Mouse (Mus musculus) cortical plate, adult 2 months (tissue): ENCODE results near the gene Colq.

ENCODE experiments used
- CTCF ChIP-seq: fragments of 200-500 bp; IDR thresholded peaks from 2 replicates; pipeline ENCODE4 v1.5.1; 2011; ENCODE audit warnings: mild to moderate bottlenecking, control low read depth, low read length; ENCODE audit not compliant: insufficient read depth; ENCODE audit errors: extremely low read depth
- POLR2A ChIP-seq: fragments of 200-500 bp; IDR thresholded peaks from 2 replicates; pipeline ENCODE4 v1.6.1; 2011; ENCODE audit warnings: mild to moderate bottlenecking, low read length, control low read depth; ENCODE audit not compliant: insufficient read depth; ENCODE audit errors: extremely low read depth

GRCm38 (mm10) chr14:31555963-31556434 is 35.1 kb downstream of the Colq start:
- no peak for TF ChIP-seq POLR2A
- no peak for TF ChIP-seq CTCF
